Mouse (Mus musculus): ENCODE data around the gene Stim2.

Gene Stim2

GRCm38 (mm10) chr5:53995316-53995715, 3.0 kb upstream of the Stim2 start:
- peak; percentile 86 for DNase-seq (ENCODE audit: low spot score)

GRCm38 (mm10) chr5:53996822-53997221, 1.5 kb upstream of the Stim2 start:
- no peak for DNase-seq (ENCODE audit: low spot score)

GRCm38 (mm10) chr5:53998743-53999460, 603 bp downstream of the Stim2 start:
- DNase-seq (ENCODE audit: low spot score): no peak

GRCm38 (mm10) chr5:53999461-53999770, 1.1 kb downstream of the Stim2 start:
- no peak for DNase-seq (ENCODE audit: low spot score)

GRCm38 (mm10) chr5:53999831-54000230, 1.5 kb downstream of the Stim2 start:
- no peak for DNase-seq (ENCODE audit: low spot score)

GRCm38 (mm10) chr5:54001021-54001420, 2.7 kb downstream of the Stim2 start:
- no peak for DNase-seq (ENCODE audit: low spot score)

- DNase-seq (ENCODE audit: low spot score): no peak
Observed at GRCm38 (mm10) chr5:54005111-54005864, 7.0 kb downstream of the Stim2 start.

GRCm38 (mm10) chr5:54005865-54006225, 7.5 kb downstream of the Stim2 start:
- no peak for DNase-seq (ENCODE audit: low spot score)

GRCm38 (mm10) chr5:54006845-54007244, 8.5 kb downstream of the Stim2 start:
- no peak for DNase-seq (ENCODE audit: low spot score)

GRCm38 (mm10) chr5:54007617-54008016, 9.3 kb downstream of the Stim2 start:
- no peak for DNase-seq (ENCODE audit: low spot score)

GRCm38 (mm10) chr5:54013271-54013670, 15.0 kb downstream of the Stim2 start:
- no peak for DNase-seq (ENCODE audit: low spot score)

GRCm38 (mm10) chr5:54017143-54017542, 18.8 kb downstream of the Stim2 start:
- no peak for DNase-seq (ENCODE audit: low spot score)

- no peak for DNase-seq (ENCODE audit: low spot score)
Observed at GRCm38 (mm10) chr5:54018856-54019255, 20.6 kb downstream of the Stim2 start.

- DNase-seq (ENCODE audit: low spot score): no peak
Observed at GRCm38 (mm10) chr5:54019546-54019945, 21.2 kb downstream of the Stim2 start.

- DNase-seq (ENCODE audit: low spot score): no peak
Observed at GRCm38 (mm10) chr5:54024610-54025009, 26.3 kb downstream of the Stim2 start.

- no peak for DNase-seq (ENCODE audit: low spot score)
Observed at GRCm38 (mm10) chr5:54025630-54026029, 27.3 kb downstream of the Stim2 start.

GRCm38 (mm10) chr5:54033217-54033616, 34.9 kb downstream of the Stim2 start:
- DNase-seq (ENCODE audit: low spot score): no peak

- no peak for DNase-seq (ENCODE audit: low spot score)
Observed at GRCm38 (mm10) chr5:54034680-54035079, 36.4 kb downstream of the Stim2 start.

GRCm38 (mm10) chr5:54038615-54039014, 40.3 kb downstream of the Stim2 start:
- DNase-seq (ENCODE audit: low spot score): no peak

- DNase-seq (ENCODE audit: low spot score): no peak
Observed at GRCm38 (mm10) chr5:54040527-54040926, 42.2 kb downstream of the Stim2 start.

GRCm38 (mm10) chr5:54042013-54042412, 43.7 kb downstream of the Stim2 start:
- no peak for DNase-seq (ENCODE audit: low spot score)

- DNase-seq (ENCODE audit: low spot score): no peak
Observed at GRCm38 (mm10) chr5:54045523-54045922, 47.2 kb downstream of the Stim2 start.

- no peak for DNase-seq (ENCODE audit: low spot score)
Observed at GRCm38 (mm10) chr5:54046432-54046831, 48.1 kb downstream of the Stim2 start.
